Mouse (Mus musculus) testis, postnatal 10 days (tissue): ENCODE results near the gene Dhrs1.

Experiments
- DNase-seq: peaks from one replicate; pipeline ENCODE4 v3.0.0; 2021; ENCODE audit warnings: low spot score

Dhrs1 gene

DNA sequence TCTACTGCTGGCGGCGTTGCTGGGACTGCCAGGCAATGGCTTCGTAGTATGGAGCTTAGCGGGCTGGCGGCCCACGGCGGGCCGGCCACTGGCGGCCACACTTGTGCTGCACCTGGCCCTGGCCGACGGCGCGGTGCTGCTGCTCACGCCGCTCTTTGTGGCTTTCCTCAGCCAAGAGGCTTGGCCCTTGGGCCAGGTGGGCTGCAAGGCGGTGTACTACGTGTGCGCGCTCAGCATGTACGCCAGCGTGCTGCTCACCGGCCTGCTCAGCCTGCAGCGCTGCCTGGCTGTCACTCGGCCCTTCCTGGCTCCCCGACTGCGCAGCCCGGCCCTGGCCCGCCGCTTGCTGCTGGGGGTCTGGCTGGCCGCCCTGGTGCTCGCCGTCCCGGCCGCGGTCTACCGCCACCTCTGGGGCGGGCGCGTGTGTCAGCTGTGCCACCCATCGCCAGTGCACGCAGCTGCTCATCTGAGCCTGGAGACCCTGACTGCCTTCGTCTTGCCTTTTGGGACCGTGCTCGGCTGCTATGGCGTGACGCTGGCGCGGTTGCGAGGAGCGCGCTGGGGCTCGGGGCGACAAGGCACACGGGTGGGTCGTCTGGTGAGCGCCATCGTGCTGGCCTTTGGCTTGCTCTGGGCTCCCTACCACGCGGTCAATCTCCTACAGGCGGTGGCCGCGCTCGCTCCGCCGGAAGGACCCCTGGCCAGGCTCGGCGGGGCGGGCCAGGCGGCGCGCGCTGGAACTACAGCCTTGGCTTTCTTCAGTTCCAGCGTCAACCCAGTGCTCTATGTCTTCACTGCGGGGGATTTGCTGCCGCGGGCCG, 16.7 kb upstream of the Dhrs1 start:
- peak; percentile 71 for DNase-seq

DNA sequence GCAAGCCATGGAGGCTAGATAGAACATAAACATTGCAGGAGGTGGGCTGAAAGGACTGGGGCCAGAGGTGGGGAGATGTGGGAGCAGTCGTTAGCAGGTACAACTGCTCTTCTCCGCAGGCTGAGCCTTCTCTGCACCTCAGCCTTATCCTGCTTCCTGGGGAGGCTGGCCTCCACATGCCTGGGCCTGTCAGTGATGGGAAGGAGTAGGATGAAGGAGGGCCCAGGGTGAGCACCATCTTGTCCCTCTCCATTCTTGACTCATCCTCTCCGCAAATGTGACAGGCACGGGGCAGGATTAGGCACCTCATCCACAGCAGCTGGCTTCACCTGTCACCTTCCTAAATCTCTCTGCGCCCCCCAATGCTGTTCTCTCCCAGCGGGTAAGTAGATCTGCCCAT, 15.7 kb upstream of the Dhrs1 start, which contains the start of gene Ltb4r2:
Gene Ltb4r2 (plus strand): TSS at position 266 of the 400 bp plus-strand sequence.
- no peak for DNase-seq

DNA sequence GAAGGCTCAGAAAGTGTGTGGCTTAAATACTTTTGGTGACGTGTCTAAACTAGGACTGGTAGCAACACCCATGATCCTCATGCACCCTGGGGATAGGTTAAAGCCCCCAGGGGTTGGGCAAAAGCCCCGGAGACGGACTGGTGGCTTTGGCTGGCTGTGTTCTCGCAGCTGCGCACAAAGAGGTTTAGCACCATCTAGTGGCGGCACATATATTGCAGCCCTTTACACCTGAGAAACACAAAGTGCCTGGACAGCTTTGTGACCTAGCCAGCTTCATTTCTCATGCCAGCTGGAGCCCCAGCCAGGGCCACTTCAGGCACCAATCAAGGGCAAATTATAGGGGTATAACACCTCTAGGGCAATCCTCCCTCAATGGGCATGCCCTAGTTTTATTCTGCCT, 14.7 kb upstream of the Dhrs1 start:
- peak; percentile 90 for DNase-seq

DNA sequence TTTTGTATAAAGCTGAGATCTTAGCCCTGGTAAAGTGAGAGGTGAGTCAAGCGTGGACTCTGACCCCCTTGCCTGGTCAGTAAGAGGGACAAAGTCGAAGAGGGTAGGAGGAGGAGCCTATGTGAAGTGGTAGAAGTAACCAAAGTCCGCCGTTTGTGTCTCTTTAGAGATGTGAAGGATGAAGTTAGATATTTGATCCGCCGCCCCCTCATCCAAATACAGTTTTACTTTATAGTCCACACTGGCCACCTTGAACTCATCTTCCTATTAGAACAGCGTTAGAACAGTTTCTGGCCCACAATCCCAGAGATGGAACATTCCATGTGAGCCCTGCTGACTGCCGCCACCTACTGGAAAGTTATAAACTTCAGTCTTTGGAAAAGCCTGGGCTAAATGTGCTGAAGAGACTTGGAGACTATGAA, 12.9 kb upstream of the Dhrs1 start, which contains the start of gene Cideb:
Gene Cideb (minus strand): TSS at position 96 of the 422 bp plus-strand sequence.
- no peak for DNase-seq

DNA sequence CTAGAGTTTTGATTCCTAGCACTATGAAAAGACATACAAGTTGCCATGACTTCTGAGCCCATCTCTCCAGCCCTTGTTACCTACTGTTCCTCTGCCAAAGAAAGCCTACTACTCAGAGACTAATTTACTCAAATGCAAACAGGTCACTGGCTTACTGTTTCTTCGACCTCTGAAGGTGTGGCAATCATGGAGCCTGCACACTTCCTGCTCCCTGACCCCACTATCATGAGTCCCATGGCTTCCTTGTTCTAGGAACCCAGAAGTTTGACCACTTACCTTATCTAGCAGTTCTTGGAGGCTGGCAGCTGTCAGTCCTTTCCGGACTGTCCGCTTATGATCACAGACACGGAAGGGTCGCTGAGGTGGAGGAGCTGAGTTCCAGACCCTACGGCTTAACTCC, 12.1 kb upstream of the Dhrs1 start:
- no peak for DNase-seq

DNA sequence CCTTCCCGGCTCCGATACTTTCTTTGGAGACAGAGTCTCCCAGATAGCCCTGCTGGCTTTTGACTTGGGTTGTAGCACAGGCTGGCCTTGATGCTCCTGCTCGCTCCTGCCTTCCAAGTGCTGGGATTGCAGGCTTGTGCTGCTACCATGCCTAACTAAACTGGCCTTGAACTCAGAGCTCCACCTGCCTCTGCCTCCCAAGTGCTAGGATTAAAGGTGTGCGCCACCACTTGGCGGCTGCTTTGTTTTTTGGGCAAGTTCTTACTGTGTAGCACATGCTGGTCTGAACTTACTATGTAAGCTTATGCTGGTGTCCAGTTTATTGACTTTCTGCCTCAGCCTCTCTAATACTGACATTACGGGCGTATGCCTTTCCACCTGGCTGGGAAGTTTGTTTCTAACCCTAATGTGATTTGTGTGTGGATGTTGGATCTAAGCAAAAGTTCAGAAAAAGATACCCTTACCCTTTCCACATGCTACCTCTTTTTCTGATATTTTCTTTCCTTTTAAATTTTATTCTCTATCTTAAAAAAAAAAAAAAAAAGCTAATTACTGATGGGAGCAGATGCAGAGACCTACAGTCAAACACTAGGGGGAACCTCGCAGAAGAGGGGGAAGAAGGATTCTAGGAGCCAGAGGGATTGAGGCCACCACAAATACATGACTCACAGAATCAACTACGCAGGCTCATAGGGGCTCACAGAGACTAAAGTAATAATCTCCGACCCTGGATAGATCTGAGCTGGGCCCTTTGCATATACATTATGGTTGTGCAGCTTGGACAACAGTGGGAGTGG, 1.8 kb upstream of the Dhrs1 start:
- DNase-seq: no peak

DNA sequence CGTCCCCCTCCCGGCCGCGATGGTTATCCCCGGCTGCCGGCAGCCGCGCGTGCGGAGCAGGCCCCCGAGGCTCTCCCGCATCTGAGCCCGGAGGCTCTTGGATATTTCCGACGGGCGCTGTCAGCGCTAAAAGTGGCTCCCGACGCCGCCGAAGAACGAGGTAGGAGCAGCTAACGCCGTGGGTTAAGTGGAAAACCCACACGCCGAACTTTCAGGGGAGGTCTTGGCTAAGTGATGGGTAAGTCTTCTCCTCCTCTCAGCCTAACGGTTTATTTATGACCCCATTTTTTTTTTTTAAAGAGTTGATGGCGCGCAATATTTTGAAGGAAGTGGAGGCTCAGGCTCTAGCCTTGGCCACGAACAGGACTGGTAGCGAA, 359 bp upstream of the Dhrs1 start:
- DNase-seq: no peak

DNA sequence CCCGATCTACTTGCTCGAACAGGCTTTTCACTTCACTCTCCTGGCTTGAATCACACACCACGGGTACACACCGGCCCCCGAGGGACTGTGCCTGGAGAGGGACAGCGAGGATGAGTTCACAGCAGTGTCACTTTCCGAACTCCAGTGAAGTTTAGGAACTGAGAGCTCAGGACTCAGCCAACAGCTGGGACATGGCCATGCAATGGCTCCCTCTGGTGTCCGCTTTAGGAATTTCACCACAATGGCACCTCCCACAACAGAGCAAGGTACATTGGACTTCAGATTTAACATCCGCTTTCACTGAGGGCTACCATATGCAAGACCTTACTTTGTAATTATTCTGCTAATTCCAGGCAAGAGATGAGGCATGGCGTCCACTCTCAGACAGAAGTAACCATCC, 1.8 kb downstream of the Dhrs1 start:
- DNase-seq: peak; percentile 93

DNA sequence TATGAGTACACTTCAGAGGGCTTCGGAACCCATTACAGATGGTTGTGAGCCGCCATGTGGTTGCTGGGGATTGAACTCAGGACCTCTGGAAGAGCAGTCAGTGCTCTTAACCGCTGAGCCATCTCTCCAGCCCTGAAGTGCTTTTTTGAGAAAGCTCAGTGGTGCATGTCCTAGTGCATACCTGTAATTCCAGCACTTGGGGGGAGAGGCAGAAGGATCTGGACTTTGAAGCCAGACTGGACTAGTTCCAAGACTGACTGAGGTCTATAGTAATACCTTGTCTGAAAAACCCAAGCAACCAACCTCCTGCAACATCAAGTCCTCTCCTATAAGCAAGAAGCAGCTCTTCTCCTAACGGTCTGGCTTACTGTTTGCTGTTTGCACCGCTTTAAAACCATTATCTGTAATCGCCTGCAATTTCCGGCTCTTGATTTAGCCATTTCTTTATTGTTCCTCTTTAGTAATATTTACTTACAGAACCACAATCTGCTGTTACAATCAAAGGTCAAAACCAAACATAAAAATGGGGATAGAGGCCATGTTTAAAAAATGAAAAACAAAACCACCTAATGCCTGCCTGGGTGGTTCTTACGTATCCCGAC, 8.3 kb downstream of the Dhrs1 start:
- no peak for DNase-seq

DNA sequence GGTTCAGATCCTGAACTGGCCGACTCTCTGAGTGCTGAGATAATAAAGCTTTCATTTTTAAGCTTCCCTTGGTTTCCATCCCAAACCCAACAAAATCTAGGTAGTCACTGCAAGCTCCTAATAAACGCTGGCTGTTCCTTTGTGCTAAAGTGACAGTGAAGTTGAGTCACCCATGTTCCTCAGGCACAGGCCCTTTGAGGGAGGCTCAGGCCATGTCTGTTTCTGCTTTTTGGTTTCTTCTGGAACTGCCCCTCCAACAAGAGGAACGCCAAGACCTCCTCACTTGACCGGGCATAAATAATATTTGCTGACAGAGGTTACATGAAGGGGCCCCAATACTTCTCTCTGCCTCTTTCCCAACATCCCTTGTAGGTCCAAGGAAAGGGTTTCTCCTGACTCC, 9.7 kb downstream of the Dhrs1 start:
- DNase-seq: no peak

DNA sequence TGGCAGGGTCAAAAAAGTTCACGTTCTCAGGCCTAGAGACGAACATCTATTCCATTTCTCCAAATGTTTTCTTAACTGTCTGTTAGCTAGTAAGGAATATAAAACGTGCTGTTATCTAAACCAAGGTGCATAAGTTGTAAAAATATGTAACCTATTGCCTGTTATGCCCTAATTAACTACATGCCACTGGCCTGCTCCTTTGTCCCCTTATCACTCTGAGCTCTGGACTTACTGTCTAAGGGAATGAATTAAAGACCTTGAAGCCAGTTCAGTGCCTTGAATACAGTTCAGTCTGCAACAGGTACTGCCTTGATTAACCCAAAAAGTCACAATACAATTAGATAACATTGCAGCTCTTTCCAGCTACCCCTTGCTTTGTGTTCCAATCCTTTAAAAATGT, 10.2 kb downstream of the Dhrs1 start:
- DNase-seq: no peak

DNA sequence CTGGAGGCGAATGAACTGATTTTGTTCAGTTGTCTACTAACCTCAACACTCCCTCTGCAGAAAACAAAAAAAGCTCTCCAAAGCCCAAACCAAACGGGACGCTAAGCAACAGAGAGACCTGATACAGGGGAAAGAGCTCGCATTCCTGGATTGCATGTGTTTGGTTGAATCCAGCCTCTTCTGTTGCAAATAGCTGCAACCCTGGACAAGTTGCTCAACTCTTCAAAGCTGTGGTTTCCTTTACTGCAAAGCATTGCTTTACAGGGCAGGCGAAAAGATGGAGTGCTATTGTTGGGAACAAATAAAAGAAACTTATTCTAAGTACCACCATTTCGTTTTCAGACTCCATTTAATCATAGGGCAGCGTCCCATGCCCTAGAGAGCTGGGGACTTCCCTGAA, 10.6 kb downstream of the Dhrs1 start:
- DNase-seq: no peak

DNA sequence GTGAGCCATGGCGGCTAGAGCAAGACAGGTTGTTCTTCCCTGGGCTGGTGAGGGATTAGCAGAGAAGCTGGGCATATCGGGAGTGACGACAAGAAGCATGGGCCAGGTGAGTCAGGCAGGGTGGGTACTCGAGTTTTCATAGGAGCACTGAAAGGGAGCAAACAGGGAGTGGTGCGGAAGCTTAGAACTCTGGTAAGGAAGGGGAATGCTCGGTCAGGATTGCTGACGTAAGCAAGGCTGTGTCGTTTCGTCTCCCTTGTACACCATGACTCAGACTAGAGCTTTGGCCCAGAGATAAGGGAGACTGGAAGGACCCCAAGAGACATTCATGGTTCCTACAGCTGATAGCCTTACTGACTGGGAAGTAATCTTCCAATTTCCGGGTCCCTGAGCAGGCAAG, 11.6 kb downstream of the Dhrs1 start:
- no peak for DNase-seq

DNA sequence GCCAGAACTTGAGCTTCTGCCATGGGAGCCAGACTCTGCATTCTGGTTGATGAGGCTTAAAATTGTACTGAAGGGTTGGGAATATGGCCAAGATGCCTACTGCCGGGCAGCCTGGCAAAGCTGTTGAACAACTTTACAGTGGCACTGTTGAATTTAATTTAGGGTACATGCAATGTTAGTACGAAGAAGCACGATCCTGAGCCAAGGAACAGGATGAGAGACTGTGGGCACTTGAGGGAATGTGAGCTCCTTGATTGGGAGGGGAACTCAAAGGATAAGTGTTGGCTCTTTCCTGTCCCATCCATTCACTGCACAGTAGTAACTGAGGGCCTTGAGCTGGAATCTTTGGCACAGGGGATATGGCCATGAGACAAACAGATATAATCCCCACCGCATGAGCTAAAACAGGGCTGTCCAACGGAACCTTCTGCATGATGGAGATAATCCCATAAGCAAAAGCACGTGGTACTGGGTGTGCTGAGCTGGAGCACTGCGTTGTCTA, 14.9 kb downstream of the Dhrs1 start:
- DNase-seq: no peak

DNA sequence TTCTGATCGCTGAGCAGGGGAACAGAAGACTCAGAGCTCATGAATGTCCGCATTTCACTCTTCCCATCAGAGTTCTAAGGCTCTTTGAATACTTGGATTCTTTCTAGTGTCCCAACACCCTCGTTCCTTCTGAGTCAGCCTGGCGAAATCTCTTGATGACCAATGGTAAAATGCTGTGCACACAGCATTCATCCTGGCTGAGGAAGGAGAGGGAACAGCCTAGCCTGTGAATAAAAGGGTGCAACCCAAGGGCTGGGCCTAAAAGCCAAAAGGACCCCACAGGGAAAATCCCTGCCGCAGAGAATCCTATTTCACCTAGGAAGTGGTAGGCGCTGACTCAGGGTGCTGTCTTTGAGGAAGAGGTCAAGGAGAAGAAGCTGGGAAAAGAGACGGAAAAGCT, 15.4 kb downstream of the Dhrs1 start:
- DNase-seq: no peak

DNA sequence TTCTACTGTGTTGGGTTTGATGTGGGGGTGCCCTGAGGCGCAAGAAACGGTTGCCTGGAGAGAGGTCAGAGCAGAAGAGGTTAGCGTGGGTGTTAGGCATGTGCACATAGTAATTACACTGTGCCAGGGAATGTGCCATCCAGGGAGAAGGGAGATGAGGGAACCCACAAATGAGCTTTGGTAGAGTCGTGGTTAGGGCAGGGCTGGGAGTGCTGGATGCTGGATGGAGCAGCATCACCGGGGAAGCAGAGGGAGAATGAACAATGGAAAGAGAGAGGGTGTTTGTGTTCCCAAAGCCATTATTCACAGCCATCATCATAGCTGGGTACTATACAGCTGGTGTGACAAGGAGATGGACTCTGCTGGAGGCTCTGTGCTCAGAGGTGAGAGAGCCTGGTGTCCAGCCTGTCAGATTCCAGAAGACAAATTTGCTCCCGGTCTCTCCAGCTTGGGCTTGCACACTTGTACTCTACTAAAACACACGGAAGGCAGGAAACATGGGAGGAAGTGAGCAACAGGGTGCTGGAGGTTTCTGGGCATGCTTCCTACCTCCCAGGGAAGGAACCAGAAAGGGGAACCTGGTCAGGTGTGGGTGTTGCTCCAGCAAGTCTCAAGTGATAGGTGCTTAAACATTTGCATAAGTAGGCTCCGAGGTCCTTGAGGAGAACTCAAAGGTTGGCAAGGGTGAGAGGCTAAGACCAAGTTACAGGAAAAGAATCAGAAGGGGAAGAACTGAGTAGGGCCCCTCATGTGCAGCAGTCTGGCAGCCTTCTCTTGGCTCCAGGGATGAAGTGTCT, 17.4 kb downstream of the Dhrs1 start:
- DNase-seq: no peak

DNA sequence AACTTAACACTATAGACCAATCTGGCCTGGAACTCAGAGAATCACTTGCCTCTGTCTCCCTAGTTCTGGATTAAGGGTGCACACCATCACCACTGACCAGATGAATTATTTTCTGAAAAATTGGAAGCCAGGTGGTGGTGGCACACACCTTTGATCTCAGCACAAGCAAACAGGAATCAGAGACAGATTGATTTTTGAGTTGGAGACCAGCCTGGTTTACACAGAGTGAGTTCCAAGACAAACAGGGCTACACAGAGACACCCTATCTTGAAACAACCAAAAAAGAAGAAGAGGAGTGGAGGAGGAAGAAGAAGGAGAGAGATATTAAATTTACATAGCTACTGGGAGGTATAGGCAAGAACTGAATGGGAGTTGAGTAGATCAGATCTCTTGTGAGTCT, 19.2 kb downstream of the Dhrs1 start:
- DNase-seq: no peak

DNA sequence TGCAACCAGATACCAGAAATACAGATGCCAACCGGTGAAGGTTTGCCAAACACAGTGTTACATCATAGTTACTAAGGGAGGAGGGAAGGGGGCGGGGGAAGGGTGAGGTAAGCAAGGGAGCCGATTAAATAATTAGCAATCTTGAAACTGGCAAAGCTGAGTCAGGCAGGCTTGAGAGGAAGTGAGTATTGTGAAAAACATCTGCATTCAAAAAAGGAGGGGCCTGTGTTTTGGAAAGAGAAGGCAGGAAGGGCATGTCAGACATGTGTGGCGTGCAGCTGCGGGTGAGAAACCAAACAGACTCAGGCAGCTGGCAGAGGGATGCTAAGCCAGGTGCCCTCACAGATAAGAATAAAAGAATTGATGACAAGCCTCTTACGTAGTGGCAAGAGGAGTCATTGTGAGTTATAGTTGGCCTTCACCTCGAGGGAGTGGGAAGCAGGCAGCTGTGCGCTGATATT, 21.0 kb downstream of the Dhrs1 start:
- no peak for DNase-seq

DNA sequence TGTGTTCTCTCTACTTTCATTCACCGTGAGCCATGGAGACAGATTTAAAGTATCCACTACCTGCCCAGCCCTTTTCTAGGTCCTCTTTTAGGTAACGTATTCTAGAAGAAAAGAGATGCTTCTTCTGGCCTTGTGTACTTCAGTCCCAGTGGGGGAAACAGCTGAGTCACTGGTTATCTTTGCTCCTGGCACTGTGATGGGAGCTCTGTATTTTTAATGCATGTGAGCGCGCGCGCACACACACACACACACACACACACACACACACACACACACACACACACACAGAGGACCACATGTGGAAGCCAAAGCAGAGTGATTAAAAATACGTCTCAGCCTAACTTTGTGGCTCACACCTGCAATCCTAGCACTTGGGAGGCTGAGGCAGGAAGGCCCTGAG, 22.1 kb downstream of the Dhrs1 start:
- DNase-seq: no peak

DNA sequence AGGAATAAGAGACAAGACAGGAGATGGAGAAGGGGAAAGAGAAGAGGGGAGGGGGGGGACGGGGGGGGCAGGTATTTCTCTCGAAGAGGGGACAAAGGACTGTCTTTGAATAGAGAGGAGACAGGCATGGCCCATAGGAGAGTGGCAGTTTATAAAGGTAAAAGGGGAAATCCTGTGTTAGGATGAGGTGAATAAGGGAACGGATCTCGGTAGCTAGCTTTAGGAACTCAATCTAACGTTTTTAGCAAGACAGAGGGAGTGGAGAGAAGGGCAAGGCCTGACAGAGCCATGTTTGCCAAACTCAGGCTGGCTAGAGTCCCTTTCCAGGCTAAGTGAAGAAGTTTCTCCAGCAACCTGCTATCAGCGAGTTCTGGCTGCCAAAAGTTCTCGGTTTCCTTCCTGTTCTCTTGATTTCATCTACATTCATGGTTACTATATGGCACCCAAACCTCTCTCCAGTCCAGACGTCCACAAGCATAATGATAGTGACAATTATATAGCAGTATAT, 23.0 kb downstream of the Dhrs1 start:
- no peak for DNase-seq

DNA sequence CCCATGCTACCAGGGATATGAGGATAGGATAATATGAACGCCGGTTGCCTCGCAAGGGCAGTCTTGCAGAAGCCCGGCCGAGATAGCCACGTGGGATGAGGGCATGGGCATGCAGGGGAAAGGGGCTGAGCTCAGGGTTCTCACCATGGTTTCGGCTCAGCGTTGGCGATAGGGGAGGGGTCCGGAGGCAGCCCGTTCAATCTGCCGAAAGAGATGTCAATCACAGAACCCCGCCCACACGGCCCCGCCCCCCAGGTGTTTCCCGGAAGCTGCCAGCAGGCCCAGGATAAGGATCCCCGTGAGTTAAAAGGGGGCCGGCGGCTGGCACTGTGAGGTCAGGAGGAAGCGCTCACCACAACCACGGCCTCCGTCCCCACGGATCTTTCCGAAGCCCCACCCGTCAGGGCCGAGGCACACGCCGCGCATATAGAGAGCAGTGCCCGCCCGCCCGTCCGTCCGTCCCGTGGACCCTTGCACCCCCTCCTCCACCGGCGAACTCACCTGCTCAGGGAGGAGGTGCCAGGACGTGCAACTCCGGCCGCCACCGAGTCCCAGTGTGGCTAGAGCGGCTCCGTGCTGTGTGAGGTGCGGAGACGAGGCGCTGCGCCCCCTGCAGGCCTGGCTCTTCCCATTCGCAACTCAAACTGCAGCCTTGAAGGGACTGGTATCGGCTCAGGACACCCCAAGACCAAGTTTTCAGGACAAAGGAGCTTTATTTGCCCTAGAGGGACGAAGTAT, 23.6 kb downstream of the Dhrs1 start, which contains the start of gene Rabggta:
Gene Rabggta (minus strand): TSS at position 564 of the 738 bp plus-strand sequence.
- DNase-seq: peak; percentile 96
